Mouse (Mus musculus) intestine, embryonic 14.5 days (tissue): ENCODE measurements around the gene Fam222b. TPM values are rescaled to one million over a fixed set of nuclear protein-coding genes. Genes with fewer than 3 reads are reported as not detected.

ENCODE experiments used
- ATAC-seq: fragments of 200-750 bp; cut with Nextera tagmentation; replicated peaks from 2 replicates; pipeline ENCODE4 v1.8.0; 2017; ENCODE audit warnings: low read depth, moderate number of reproducible peaks, moderate TSS enrichment, moderate library complexity; ENCODE audit not compliant: low FRiP score, low TSS enrichment
- DNase-seq: peaks from one replicate; pipeline ENCODE4 v3.0.0-alpha.2; 2018; ENCODE audit warnings: low spot score
- H3K27ac ChIP-seq: fragments of 300-500 bp; sonication (generic); 2 replicates; pipeline ENCODE4 v1.5.1; 2014; ENCODE audit warnings: low read depth, mild to moderate bottlenecking, control low read depth
- H3K27me3 ChIP-seq: fragments of 300-500 bp; sonication (generic); replicated peaks from 2 replicates; pipeline ENCODE4 v1.6.1; 2014; ENCODE audit warnings: low read length, control low read depth; ENCODE audit not compliant: control insufficient read depth, insufficient read depth
- H3K36me3 ChIP-seq: fragments of 300-500 bp; sonication (generic); 2 replicates; pipeline ENCODE4 v1.6.1; 2014; ENCODE audit warnings: low read length, control low read depth; ENCODE audit not compliant: control insufficient read depth, insufficient read depth
- H3K4me1 ChIP-seq: fragments of 300-500 bp; sonication (generic); replicated peaks from 2 replicates; pipeline ENCODE4 v1.6.1; 2014; ENCODE audit warnings: low read length, control low read depth, mixed read lengths; ENCODE audit not compliant: control insufficient read depth, insufficient read depth
- H3K4me2 ChIP-seq: fragments of 300-500 bp; sonication (generic); 2 replicates; pipeline ENCODE4 v1.6.1; 2014; ENCODE audit warnings: low read length
- H3K4me3 ChIP-seq: fragments of 300-500 bp; sonication (generic); 2 replicates; pipeline ENCODE4 v1.5.1; 2014; ENCODE audit warnings: low read depth, low read length, control low read depth, mixed read lengths
- H3K9ac ChIP-seq: fragments of 300-500 bp; sonication (generic); 2 replicates; pipeline ENCODE4 v1.6.1; 2014; ENCODE audit warnings: mild to moderate bottlenecking, low read length
- H3K9me3 ChIP-seq: fragments of 300-500 bp; sonication (generic); 2 replicates; pipeline ENCODE4 v1.6.1; 2016; ENCODE audit warnings: low read length, control low read depth; ENCODE audit not compliant: control insufficient read depth
- WGBS: fragments of 180-500 bp; shearing (Covaris S2); extraction: QIAGEN DNeasy Blood & Tissue Kit; methylation state at CpG from one replicate; pipeline ENCODE4 v1.1.7; 2014; 5-methylcytosine and 5-hydroxymethylcytosine counted together
- polyA plus RNA-seq: library from polyadenylated mRNA; unstranded; fragments of >200 nt; fragmentation: Nextera tagmentation; extraction: Ambion mirVana; gene quantifications from 2 replicates; pipeline ENCODE4 v1.2.1, GENCODE M21; 2014

Gene Fam222b
- polyA plus RNA-seq, 1 experiment from 2014 or later: 13.4 TPM

DNA sequence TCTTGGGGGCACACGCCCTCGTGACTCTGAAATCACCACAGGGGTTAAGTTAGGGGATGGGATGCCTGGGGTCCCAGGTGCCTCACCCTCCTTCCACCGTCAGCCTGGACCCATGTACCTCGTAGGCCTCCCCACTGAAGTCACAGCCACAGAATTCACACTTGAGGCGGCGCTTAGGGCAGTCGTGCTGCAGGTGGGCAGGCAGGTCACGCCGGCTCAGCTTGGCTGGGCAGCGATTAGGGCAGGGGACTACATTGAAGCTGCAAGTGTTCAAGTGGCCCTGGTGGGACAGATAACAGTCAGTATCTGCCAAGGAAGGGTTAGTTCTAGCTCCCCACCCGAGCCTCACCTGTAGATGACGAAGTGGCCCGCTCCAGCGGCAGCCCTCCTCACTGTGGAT lies 66.7 kb downstream of the Fam222b start:
- Histone ChIP-seq H3K9ac (no peak overlapping the region), H3K27ac (no peak overlapping the region), H3K36me3 (peaks cover 67% of the 10 kb centered on the region), H3K9me3 (no peaks in the 10 kb centered on the region), H3K4me3 (no peak overlapping the region), H3K4me1 (peaks cover 24% of the 10 kb centered on the region), H3K4me2 (no peak overlapping the region), H3K27me3 (no peaks in the 10 kb centered on the region)
- WGBS: 93% methylated on average over 14 of the region's 14 CpGs
- ATAC-seq: no peak
- no peak for DNase-seq

DNA sequence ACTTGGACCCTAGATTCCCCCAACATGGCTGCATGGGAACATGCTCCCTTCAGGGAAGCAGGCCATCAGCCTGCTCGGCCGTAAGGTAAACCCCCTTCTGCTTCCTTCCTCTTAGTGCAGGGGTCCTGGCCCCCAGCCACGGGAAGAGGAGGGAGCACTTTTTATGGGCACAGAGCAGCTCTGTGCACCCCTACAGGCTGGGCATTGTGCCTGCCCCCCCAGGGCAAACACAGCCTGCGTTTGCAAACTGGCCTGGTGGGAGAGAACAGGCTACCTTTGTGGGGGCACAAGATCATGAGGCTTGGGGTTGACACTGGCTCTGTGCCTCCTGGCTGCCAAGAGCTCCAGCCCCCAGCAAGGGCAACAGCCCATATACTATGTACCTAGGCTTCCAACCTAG lies 67.5 kb downstream of the Fam222b start:
- Histone ChIP-seq H3K9ac (no peak overlapping the region), H3K4me2 (no peak overlapping the region), H3K4me3 (no peak overlapping the region), H3K9me3 (no peaks in the 10 kb centered on the region), H3K36me3 (peaks cover 59% of the 10 kb centered on the region), H3K4me1 (peaks cover 29% of the 10 kb centered on the region), H3K27me3 (no peaks in the 10 kb centered on the region), H3K27ac (no peak overlapping the region)
- ATAC-seq (no peak), DNase-seq (no peak)
- WGBS: 56% methylated on average over 4 of the region's 4 CpGs

DNA sequence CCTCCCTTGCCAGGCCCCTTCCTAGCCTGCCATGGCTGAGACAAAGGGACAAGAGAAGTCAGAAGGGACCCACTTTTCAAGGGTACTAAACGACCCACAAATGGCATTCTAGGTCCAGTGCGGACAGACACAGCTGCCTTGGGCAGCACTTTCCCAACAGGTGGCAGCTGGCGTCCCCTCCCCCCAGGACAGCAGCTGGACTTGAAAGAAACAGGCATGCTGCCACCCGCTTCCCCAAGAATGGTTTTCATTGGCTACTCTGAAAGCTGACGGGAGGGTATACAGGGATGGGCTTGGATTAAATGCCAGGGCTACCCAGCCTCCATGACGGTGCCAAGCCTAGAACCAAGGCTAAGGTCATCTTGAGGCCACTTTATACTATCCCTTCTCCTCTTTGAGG lies 68.0 kb downstream of the Fam222b start:
- H3K9me3 ChIP-seq: no peaks in the 10 kb centered on the region
- ATAC-seq: no peak
- H3K4me2 ChIP-seq: peak overlapping the region; percentile 82
- peaks cover 29% of the 10 kb centered on the region for H3K4me1 ChIP-seq
- peaks cover 54% of the 10 kb centered on the region for H3K36me3 ChIP-seq
- H3K27me3 ChIP-seq: no peaks in the 10 kb centered on the region
- no peak for DNase-seq
- 62% methylated on average over 6 of the region's 6 CpGs for WGBS
- H3K4me3 ChIP-seq: no peak overlapping the region
- H3K9ac ChIP-seq: peak overlapping the region; percentile 99; the same call in 1 of the 2 replicates
- peak overlapping the region; percentile 98; the same call in 1 of the 2 replicates for H3K27ac ChIP-seq

DNA sequence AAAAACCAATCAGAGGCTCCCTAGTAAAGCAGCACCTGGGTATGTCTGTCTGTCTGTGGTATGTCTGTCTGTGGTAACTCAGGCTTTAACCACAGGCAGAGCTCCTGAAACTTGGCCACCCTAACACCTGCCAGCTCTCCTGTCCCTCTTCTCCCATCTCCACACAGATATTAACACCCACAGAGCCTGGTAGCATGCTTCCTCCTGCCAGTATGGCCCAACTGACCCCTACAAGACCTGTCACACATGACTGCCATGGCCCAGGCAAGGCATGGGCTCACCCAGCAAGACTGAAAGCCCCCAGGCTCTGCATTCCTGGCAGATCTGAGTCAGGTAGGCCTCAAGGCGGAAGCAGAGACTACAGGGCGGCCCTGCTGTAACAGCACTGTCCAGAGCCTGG lies 68.6 kb downstream of the Fam222b start:
- Histone ChIP-seq H3K27ac (peak overlapping the region; percentile 98; the same call in 1 of the 2 replicates), H3K27me3 (no peaks in the 10 kb centered on the region), H3K9ac (peak overlapping the region; percentile 99), H3K4me1 (peaks cover 29% of the 10 kb centered on the region), H3K9me3 (no peaks in the 10 kb centered on the region), H3K4me3 (peak overlapping the region; percentile 100), H3K36me3 (peaks cover 48% of the 10 kb centered on the region), H3K4me2 (peak overlapping the region; percentile 82)
- DNase-seq (no peak), ATAC-seq (no peak)
- 65% methylated on average over 2 of the region's 2 CpGs for WGBS

DNA sequence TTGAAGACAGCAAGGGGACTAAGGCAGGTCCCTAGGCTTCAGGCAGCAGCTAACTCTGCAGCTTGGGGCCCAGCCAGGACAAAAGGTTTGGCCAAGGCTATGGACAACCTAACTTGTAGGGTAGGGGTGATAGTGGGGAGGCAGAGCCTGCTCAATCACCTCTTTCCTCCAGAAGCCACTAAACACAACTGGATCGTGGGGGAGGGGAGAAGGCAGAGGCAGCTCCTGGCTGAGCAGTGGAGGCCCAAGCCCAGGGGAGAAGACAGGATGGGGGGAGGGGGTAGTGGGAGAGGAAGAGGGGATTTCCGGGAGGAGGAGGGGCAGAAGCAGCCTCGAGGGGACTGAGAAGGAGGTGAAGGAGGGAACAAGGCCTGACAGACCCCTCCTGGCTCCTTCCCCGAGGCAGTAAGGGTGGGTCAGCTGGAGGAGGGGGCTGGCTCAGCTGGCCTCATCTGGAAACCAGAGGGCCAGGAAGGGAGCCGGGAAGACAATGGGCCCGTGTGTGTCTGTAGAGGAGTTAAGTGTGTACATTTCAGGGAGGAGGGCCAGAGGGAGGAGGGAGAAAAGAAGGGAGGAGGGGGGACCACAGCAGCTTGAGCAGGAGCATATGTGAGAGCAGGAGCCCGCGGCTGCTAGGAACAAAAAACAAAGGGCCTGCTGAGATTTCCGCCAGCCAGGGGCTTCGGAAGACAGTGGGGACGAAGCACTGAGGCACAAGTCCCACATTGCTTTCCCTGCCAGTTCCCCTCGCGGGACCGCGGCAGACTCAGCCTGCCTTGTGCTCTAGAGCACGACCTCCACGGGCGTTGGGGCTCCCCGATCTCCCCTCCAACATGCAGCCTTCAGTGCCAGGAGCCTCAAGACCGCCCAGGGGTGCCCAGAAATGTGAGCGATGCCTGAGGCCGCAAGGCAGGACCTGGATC lies 69.5 kb downstream of the Fam222b start:
- peaks cover 29% of the 10 kb centered on the region for H3K4me1 ChIP-seq
- peak overlapping the region; percentile 100 for H3K4me3 ChIP-seq
- H3K9ac ChIP-seq: peak overlapping the region; percentile 99
- H3K36me3 ChIP-seq: peaks cover 40% of the 10 kb centered on the region
- peak; percentile 69 for ATAC-seq
- H3K4me2 ChIP-seq: peak overlapping the region; percentile 82
- WGBS: under 1% methylated on average over 22 of the region's 22 CpGs
- no peaks in the 10 kb centered on the region for H3K27me3 ChIP-seq
- no peaks in the 10 kb centered on the region for H3K9me3 ChIP-seq
- H3K27ac ChIP-seq: peak overlapping the region; percentile 98
- DNase-seq: peak; percentile 87

DNA sequence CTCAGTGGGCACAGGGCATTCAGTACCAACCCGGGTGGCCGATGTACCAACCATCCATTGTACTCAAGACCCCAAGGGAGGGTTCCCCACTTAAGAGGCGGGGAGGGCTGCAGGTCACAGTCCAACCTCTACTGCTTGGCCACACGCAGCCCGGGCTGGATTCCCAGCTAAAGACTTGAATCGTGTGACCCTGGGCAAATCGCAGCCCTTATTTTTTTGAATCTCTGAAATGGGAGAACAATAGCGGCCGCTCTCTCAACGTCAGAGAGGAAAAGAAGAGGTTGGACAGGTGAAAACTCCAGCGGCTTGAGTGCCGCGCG lies 70.1 kb downstream of the Fam222b start:
- 0 out of 2 replicates have a peak, but pooled peaks have one; percentile 0 for ATAC-seq
- H3K4me1 ChIP-seq: peaks cover 29% of the 10 kb centered on the region
- under 1% methylated on average over 14 of the region's 14 CpGs for WGBS

DNA sequence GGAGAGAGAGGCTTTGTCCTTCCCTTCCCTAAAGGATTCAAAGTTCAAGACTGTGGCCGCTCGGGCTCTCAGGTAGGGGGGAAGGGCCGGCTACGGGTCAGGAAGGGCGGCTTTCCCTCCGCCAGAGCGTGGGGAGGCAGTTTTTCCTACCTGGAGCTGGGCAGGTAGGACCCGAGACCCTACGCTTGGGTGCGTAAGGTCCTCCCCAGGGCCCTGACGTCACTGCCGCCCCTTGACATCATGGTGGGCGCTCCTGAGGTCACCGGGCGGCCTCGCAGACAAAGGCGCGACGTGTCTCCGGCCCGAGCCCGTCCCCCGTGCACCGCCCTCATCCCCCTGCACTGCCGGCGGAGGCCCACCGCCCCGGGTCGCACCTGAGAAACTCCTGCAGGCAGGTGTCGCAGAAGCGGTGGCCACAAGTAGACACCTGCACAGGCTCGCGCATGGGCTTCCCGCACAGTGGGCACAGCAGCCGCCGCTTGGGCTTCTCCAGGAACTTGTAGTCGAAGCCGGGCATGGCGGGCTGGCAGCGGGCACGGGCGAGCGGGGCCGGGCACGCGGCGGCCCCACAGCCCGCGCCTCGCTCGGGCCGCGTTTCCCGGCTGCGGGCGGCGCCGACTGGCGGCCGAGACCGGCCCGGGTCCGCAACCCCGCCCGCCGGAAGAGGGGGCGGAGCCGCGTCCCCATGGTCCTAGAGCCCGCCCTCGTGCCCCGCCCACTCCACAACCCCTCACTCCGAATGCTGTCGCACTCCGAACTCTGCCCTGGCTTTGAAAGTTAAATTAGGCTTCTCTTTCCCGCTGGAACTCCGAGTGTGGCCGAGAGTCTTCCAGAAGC lies 70.7 kb downstream of the Fam222b start, which contains the start of gene Traf4:
Gene Traf4 (minus strand): TSS at position 666 of the 837 bp plus-strand sequence.
- peak within 1 kb of the TSS; percentile 100 for H3K4me3 ChIP-seq
- no peaks in the 10 kb centered on the region for H3K9me3 ChIP-seq
- under 1% methylated on average over 69 of the region's 78 CpGs for WGBS
- DNase-seq (peak; percentile 88), ATAC-seq (peak; percentile 79)
- no peaks in the 10 kb centered on the region for H3K27me3 ChIP-seq
- H3K9ac ChIP-seq: peak within 1 kb of the TSS; percentile 99
- H3K27ac ChIP-seq: peak within 1 kb of the TSS; percentile 98
- peak within 1 kb of the TSS; percentile 82 for H3K4me2 ChIP-seq
- H3K4me1 ChIP-seq: peaks cover 29% of the 10 kb centered on the region
- H3K36me3 ChIP-seq: peaks cover 29% of the 10 kb centered on the region

More for the DNA sequence above, 70.1 kb downstream of the Fam222b start:
- Histone ChIP-seq H3K4me3 (peak overlapping the region; percentile 100), H3K27ac (peak overlapping the region; percentile 98), H3K9me3 (no peaks in the 10 kb centered on the region), H3K4me2 (peak overlapping the region; percentile 82), H3K36me3 (peaks cover 35% of the 10 kb centered on the region), H3K27me3 (no peaks in the 10 kb centered on the region), H3K9ac (peak overlapping the region; percentile 99)
- no peak for DNase-seq

DNA sequence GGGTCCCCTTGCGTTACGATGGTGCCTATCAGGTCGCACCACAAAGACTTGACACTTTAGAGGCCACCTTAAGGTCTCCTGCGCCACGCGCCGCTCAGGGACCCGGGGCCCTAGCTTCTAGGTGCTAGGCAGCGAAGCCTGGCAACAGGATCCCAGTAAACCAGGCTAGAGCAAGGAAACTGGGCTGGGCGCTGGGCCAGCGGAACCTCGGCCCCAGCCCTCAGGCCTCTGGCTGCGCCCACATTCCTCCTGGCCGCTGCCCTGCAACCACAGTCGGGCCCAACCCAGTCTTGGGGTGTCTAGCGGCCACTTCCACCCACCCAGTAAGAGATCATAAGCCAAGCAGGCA lies 71.3 kb downstream of the Fam222b start:
- peaks cover 29% of the 10 kb centered on the region for H3K4me1 ChIP-seq
- peak overlapping the region; percentile 82 for H3K4me2 ChIP-seq
- H3K27ac ChIP-seq: peak overlapping the region; percentile 98
- H3K9me3 ChIP-seq: no peaks in the 10 kb centered on the region
- H3K9ac ChIP-seq: peak overlapping the region; percentile 99
- DNase-seq (peak; percentile 90), ATAC-seq (peak; percentile 17; the same call in 1 of the 2 replicates)
- WGBS: 3% methylated on average over 16 of the region's 16 CpGs
- H3K27me3 ChIP-seq: no peaks in the 10 kb centered on the region
- peaks cover 23% of the 10 kb centered on the region for H3K36me3 ChIP-seq
- peak overlapping the region; percentile 100 for H3K4me3 ChIP-seq
